Mouse (Mus musculus): ENCODE data around the gene Casp9.
"Not testable (repeated sequence)": the region's sequence is repeated elsewhere in the genome, so short reads cannot be mapped to it uniquely, and the experiment has no call there.

Casp9 gene

GRCm38 (mm10) chr4:141769501-141770160 lies 23.8 kb upstream of the Casp9 start:
- H3K9me3 ChIP-seq (ENCODE audit: low read length): no peaks in the 10 kb centered on the region
- H3K36me3 ChIP-seq (ENCODE audit: insufficient read depth, low read length): peaks cover 83% of the 10 kb centered on the region
- H3K27me3 ChIP-seq (ENCODE audit: insufficient read depth, low read length): no peaks in the 10 kb centered on the region
- TF ChIP-seq POU5F1 (IDR thresholded peaks at IDR 0.05; ENCODE audit: borderline replicate concordance, low read length): no peak
- TF ChIP-seq CTCF (conservative IDR thresholded peaks at IDR 0.05; ENCODE audit: low read length): no peak
- TF ChIP-seq NANOG (IDR thresholded peaks at IDR 0.05; ENCODE audit: borderline replicate concordance, low read length): no peak
- H3K4me1 ChIP-seq (replicated peaks; ENCODE audit: low read depth, low read length): peaks cover 34% of the 10 kb centered on the region
- no peak overlapping the region for H3K4me3 ChIP-seq (replicated peaks; ENCODE audit: low read length)

GRCm38 (mm10) chr4:141771823-141772222 lies 21.6 kb upstream of the Casp9 start:
- Histone ChIP-seq H3K36me3 (ENCODE audit: insufficient read depth, low read length) (peaks cover 87% of the 10 kb centered on the region), H3K9me3 (ENCODE audit: low read length) (no peaks in the 10 kb centered on the region), H3K4me3 (replicated peaks; ENCODE audit: low read length) (no peak overlapping the region), H3K4me1 (replicated peaks; ENCODE audit: low read depth, low read length) (peaks cover 25% of the 10 kb centered on the region), H3K27me3 (ENCODE audit: insufficient read depth, low read length) (no peaks in the 10 kb centered on the region)
- TF ChIP-seq NANOG (IDR thresholded peaks at IDR 0.05; ENCODE audit: borderline replicate concordance, low read length) (no peak), CTCF (conservative IDR thresholded peaks at IDR 0.05; ENCODE audit: low read length) (no peak), POU5F1 (IDR thresholded peaks at IDR 0.05; ENCODE audit: borderline replicate concordance, low read length) (no peak)

GRCm38 (mm10) chr4:141773019-141773418 lies 20.4 kb upstream of the Casp9 start:
- peaks cover 13% of the 10 kb centered on the region for H3K4me1 ChIP-seq (replicated peaks; ENCODE audit: low read depth, low read length)
- H3K9me3 ChIP-seq (ENCODE audit: low read length); H3K27me3 ChIP-seq (ENCODE audit: insufficient read depth, low read length); H3K4me3 ChIP-seq (replicated peaks; ENCODE audit: low read length): not testable (repeated sequence)
- TF ChIP-seq CTCF (conservative IDR thresholded peaks at IDR 0.05; ENCODE audit: low read length): peak; percentile 34
- H3K36me3 ChIP-seq (ENCODE audit: insufficient read depth, low read length): peaks cover 86% of the 10 kb centered on the region

GRCm38 (mm10) chr4:141779828-141780227 lies 13.6 kb upstream of the Casp9 start:
- no peak for TF ChIP-seq CTCF (conservative IDR thresholded peaks at IDR 0.05; ENCODE audit: low read length)
- TF ChIP-seq NANOG (IDR thresholded peaks at IDR 0.05; ENCODE audit: borderline replicate concordance, low read length): no peak
- no peak for TF ChIP-seq POU5F1 (IDR thresholded peaks at IDR 0.05; ENCODE audit: borderline replicate concordance, low read length)
- H3K27me3 ChIP-seq (ENCODE audit: insufficient read depth, low read length): no peaks in the 10 kb centered on the region
- peaks cover 92% of the 10 kb centered on the region for H3K36me3 ChIP-seq (ENCODE audit: insufficient read depth, low read length)
- no peak overlapping the region for H3K4me3 ChIP-seq (replicated peaks; ENCODE audit: low read length)
- H3K9me3 ChIP-seq (ENCODE audit: low read length): no peaks in the 10 kb centered on the region
- peaks cover 10% of the 10 kb centered on the region for H3K4me1 ChIP-seq (replicated peaks; ENCODE audit: low read depth, low read length)

GRCm38 (mm10) chr4:141781201-141781985 lies 12.0 kb upstream of the Casp9 start:
- Histone ChIP-seq H3K27me3 (ENCODE audit: insufficient read depth, low read length) (no peaks in the 10 kb centered on the region), H3K36me3 (ENCODE audit: insufficient read depth, low read length) (peaks cover 89% of the 10 kb centered on the region), H3K4me3 (replicated peaks; ENCODE audit: low read length) (no peak overlapping the region), H3K4me1 (replicated peaks; ENCODE audit: low read depth, low read length) (peaks cover 18% of the 10 kb centered on the region), H3K9me3 (ENCODE audit: low read length) (no peaks in the 10 kb centered on the region)
- no peak for TF ChIP-seq CTCF (conservative IDR thresholded peaks at IDR 0.05; ENCODE audit: low read length)
- no peak for TF ChIP-seq NANOG (IDR thresholded peaks at IDR 0.05; ENCODE audit: borderline replicate concordance, low read length)
- TF ChIP-seq POU5F1 (IDR thresholded peaks at IDR 0.05; ENCODE audit: borderline replicate concordance, low read length): no peak

GRCm38 (mm10) chr4:141784835-141785234 lies 8.6 kb upstream of the Casp9 start:
- H3K4me3 ChIP-seq (replicated peaks; ENCODE audit: low read length): no peak overlapping the region
- H3K36me3 ChIP-seq (ENCODE audit: insufficient read depth, low read length): peaks cover 78% of the 10 kb centered on the region
- H3K4me1 ChIP-seq (replicated peaks; ENCODE audit: low read depth, low read length): peaks cover 29% of the 10 kb centered on the region
- TF ChIP-seq NANOG (IDR thresholded peaks at IDR 0.05; ENCODE audit: borderline replicate concordance, low read length) (no peak), POU5F1 (IDR thresholded peaks at IDR 0.05; ENCODE audit: borderline replicate concordance, low read length) (no peak), CTCF (conservative IDR thresholded peaks at IDR 0.05; ENCODE audit: low read length) (no peak)
- no peaks in the 10 kb centered on the region for H3K27me3 ChIP-seq (ENCODE audit: insufficient read depth, low read length)
- H3K9me3 ChIP-seq (ENCODE audit: low read length): no peaks in the 10 kb centered on the region

- H3K9me3 ChIP-seq (ENCODE audit: low read length): no peaks in the 10 kb centered on the region
- TF ChIP-seq NANOG (IDR thresholded peaks at IDR 0.05; ENCODE audit: borderline replicate concordance, low read length) (no peak), POU5F1 (IDR thresholded peaks at IDR 0.05; ENCODE audit: borderline replicate concordance, low read length) (no peak), CTCF (conservative IDR thresholded peaks at IDR 0.05; ENCODE audit: low read length) (no peak)
- no peaks in the 10 kb centered on the region for H3K27me3 ChIP-seq (ENCODE audit: insufficient read depth, low read length)
- H3K36me3 ChIP-seq (ENCODE audit: insufficient read depth, low read length): peaks cover 65% of the 10 kb centered on the region
- no peak overlapping the region for H3K4me3 ChIP-seq (replicated peaks; ENCODE audit: low read length)
- peaks cover 34% of the 10 kb centered on the region for H3K4me1 ChIP-seq (replicated peaks; ENCODE audit: low read depth, low read length)
Observed at GRCm38 (mm10) chr4:141786141-141786540, 7.3 kb upstream of the Casp9 start.

GRCm38 (mm10) chr4:141787046-141787445 lies 6.4 kb upstream of the Casp9 start:
- TF ChIP-seq CTCF (conservative IDR thresholded peaks at IDR 0.05; ENCODE audit: low read length) (no peak), NANOG (IDR thresholded peaks at IDR 0.05; ENCODE audit: borderline replicate concordance, low read length) (no peak), POU5F1 (IDR thresholded peaks at IDR 0.05; ENCODE audit: borderline replicate concordance, low read length) (no peak)

More at GRCm38 (mm10) chr4:141787046-141787445, 6.4 kb upstream of the Casp9 start:
- H3K4me3 ChIP-seq (replicated peaks; ENCODE audit: low read length): no peak overlapping the region
- H3K4me1 ChIP-seq (replicated peaks; ENCODE audit: low read depth, low read length): peaks cover 44% of the 10 kb centered on the region
- no peaks in the 10 kb centered on the region for H3K27me3 ChIP-seq (ENCODE audit: insufficient read depth, low read length)
- no peaks in the 10 kb centered on the region for H3K9me3 ChIP-seq (ENCODE audit: low read length)
- peaks cover 56% of the 10 kb centered on the region for H3K36me3 ChIP-seq (ENCODE audit: insufficient read depth, low read length)
